Mouse (Mus musculus): ENCODE data around the gene Pla1a. TPM values are rescaled to one million over a fixed set of nuclear protein-coding genes. Genes with fewer than 3 reads are reported as not detected.
"Not testable (repeated sequence)": the region's sequence is repeated elsewhere in the genome, so short reads cannot be mapped to it uniquely, and the experiment has no call there.

Gene Pla1a
- polyA plus RNA-seq, 1 experiment from 2014 or later, result 0.28 TPM

- peak overlapping the region; percentile 95 for H3K9ac ChIP-seq (ENCODE audit: low read depth, low read length)
- no peak overlapping the region for H3K27ac ChIP-seq (ENCODE audit: low read depth, low read length)
- no peaks in the 10 kb centered on the region for H3K36me3 ChIP-seq (ENCODE audit: control insufficient read depth, insufficient read depth, low read length)
- 26% methylated on average over 3 of the region's 3 CpGs for WGBS
- H3K27me3 ChIP-seq (ENCODE audit: control insufficient read depth, insufficient read depth, low read length), result no peaks in the 10 kb centered on the region
- H3K4me2 ChIP-seq (replicated peaks; ENCODE audit: low read depth, low read length), result peak overlapping the region; percentile 76
- ATAC-seq (ENCODE audit: low FRiP score) (no peak), DNase-seq (ENCODE audit: low spot score) (no peak)
- H3K9me3 ChIP-seq (ENCODE audit: control insufficient read depth, low read length), result no peaks in the 10 kb centered on the region
- H3K4me3 ChIP-seq (ENCODE audit: low read depth, low read length), result peak overlapping the region; percentile 76
- no peaks in the 10 kb centered on the region; the same call in 1 of the 2 replicates for H3K4me1 ChIP-seq (replicated peaks; ENCODE audit: control insufficient read depth, insufficient read depth, low read length)
These were observed 20.2 kb upstream of the Pla1a start for GRCm38 (mm10) chr16:38453203-38453553.

- Histone ChIP-seq H3K4me2 (replicated peaks; ENCODE audit: low read depth, low read length) (peak within 1 kb of the TSS; percentile 76), H3K4me1 (replicated peaks; ENCODE audit: control insufficient read depth, insufficient read depth, low read length) (no peaks in the 10 kb centered on the region; the same call in 1 of the 2 replicates), H3K4me3 (ENCODE audit: low read depth, low read length) (peak within 1 kb of the TSS; percentile 76), H3K9me3 (ENCODE audit: control insufficient read depth, low read length) (no peaks in the 10 kb centered on the region), H3K36me3 (ENCODE audit: control insufficient read depth, insufficient read depth, low read length) (no peaks in the 10 kb centered on the region), H3K27me3 (ENCODE audit: control insufficient read depth, insufficient read depth, low read length) (no peaks in the 10 kb centered on the region), H3K27ac (ENCODE audit: low read depth, low read length) (peak within 1 kb of the TSS; percentile 73), H3K9ac (ENCODE audit: low read depth, low read length) (peak within 1 kb of the TSS; percentile 95)
- WGBS, result under 1% methylated on average over 56 of the region's 61 CpGs
- peak; percentile 87 for DNase-seq (ENCODE audit: low spot score)
- peak; percentile 98 for ATAC-seq (ENCODE audit: low FRiP score)
These were observed 19.7 kb upstream of the Pla1a start, which contains the start of gene Adprh for GRCm38 (mm10) chr16:38452442-38453202. Gene Adprh, minus strand, starts transcription at chr16:38452703.

- H3K27me3 ChIP-seq (ENCODE audit: control insufficient read depth, insufficient read depth, low read length), result no peaks in the 10 kb centered on the region
- no peaks in the 10 kb centered on the region; the same call in 1 of the 2 replicates for H3K4me1 ChIP-seq (replicated peaks; ENCODE audit: control insufficient read depth, insufficient read depth, low read length)
- WGBS, result 50% methylated on average over 12 of the region's 12 CpGs
- peak overlapping the region; percentile 95 for H3K9ac ChIP-seq (ENCODE audit: low read depth, low read length)
- DNase-seq (ENCODE audit: low spot score) (no peak), ATAC-seq (ENCODE audit: low FRiP score) (no peak; the same call in 1 of the 2 replicates)
- no peaks in the 10 kb centered on the region for H3K9me3 ChIP-seq (ENCODE audit: control insufficient read depth, low read length)
- peak overlapping the region; percentile 76 for H3K4me3 ChIP-seq (ENCODE audit: low read depth, low read length)
- peak overlapping the region; percentile 76 for H3K4me2 ChIP-seq (replicated peaks; ENCODE audit: low read depth, low read length)
- H3K36me3 ChIP-seq (ENCODE audit: control insufficient read depth, insufficient read depth, low read length), result 0 out of 2 replicates have a peak, but pooled peaks cover 6% of the 10 kb centered on the region
- peak overlapping the region; percentile 36; the same call in 1 of the 2 replicates for H3K27ac ChIP-seq (ENCODE audit: low read depth, low read length)
These were observed 18.7 kb upstream of the Pla1a start for GRCm38 (mm10) chr16:38451421-38452205.

- H3K4me1 ChIP-seq (replicated peaks; ENCODE audit: control insufficient read depth, insufficient read depth, low read length), result no peaks in the 10 kb centered on the region; the same call in 1 of the 2 replicates
- H3K36me3 ChIP-seq (ENCODE audit: control insufficient read depth, insufficient read depth, low read length), result peaks cover 8% of the 10 kb centered on the region; the same call in 1 of the 2 replicates
- no peak overlapping the region for H3K4me3 ChIP-seq (ENCODE audit: low read depth, low read length)
- DNase-seq (ENCODE audit: low spot score) (no peak), ATAC-seq (ENCODE audit: low FRiP score) (no peak)
- H3K27ac ChIP-seq (ENCODE audit: low read depth, low read length), result no peak overlapping the region
- 91% methylated on average over 7 of the region's 7 CpGs for WGBS
- no peak overlapping the region for H3K4me2 ChIP-seq (replicated peaks; ENCODE audit: low read depth, low read length)
- no peaks in the 10 kb centered on the region for H3K27me3 ChIP-seq (ENCODE audit: control insufficient read depth, insufficient read depth, low read length)
- H3K9me3 ChIP-seq (ENCODE audit: control insufficient read depth, low read length), result no peaks in the 10 kb centered on the region
- no peak overlapping the region for H3K9ac ChIP-seq (ENCODE audit: low read depth, low read length)
These were observed 17.8 kb upstream of the Pla1a start for GRCm38 (mm10) chr16:38450707-38451106.

GRCm38 (mm10) chr16:38448458-38448857 is 15.5 kb upstream of the Pla1a start:
- Histone ChIP-seq H3K27ac (ENCODE audit: low read depth, low read length) (no peak overlapping the region), H3K4me3 (ENCODE audit: low read depth, low read length) (no peak overlapping the region), H3K27me3 (ENCODE audit: control insufficient read depth, insufficient read depth, low read length) (no peaks in the 10 kb centered on the region), H3K4me2 (replicated peaks; ENCODE audit: low read depth, low read length) (no peak overlapping the region), H3K36me3 (ENCODE audit: control insufficient read depth, insufficient read depth, low read length) (peaks cover 13% of the 10 kb centered on the region; the same call in 1 of the 2 replicates), H3K9ac (ENCODE audit: low read depth, low read length) (no peak overlapping the region), H3K9me3 (ENCODE audit: control insufficient read depth, low read length) (no peaks in the 10 kb centered on the region), H3K4me1 (replicated peaks; ENCODE audit: control insufficient read depth, insufficient read depth, low read length) (no peaks in the 10 kb centered on the region; the same call in 1 of the 2 replicates)
- DNase-seq (ENCODE audit: low spot score) (no peak), ATAC-seq (ENCODE audit: low FRiP score) (no peak)
- 91% methylated on average over 12 of the region's 12 CpGs for WGBS

GRCm38 (mm10) chr16:38447366-38447765 is 14.4 kb upstream of the Pla1a start:
- 92% methylated on average over 21 of the region's 21 CpGs for WGBS
- DNase-seq (ENCODE audit: low spot score), result no peak

GRCm38 (mm10) chr16:38446141-38446540 is 13.2 kb upstream of the Pla1a start:
- H3K27ac ChIP-seq (ENCODE audit: low read depth, low read length); ATAC-seq (ENCODE audit: low FRiP score); H3K27me3 ChIP-seq (ENCODE audit: control insufficient read depth, insufficient read depth, low read length); H3K9me3 ChIP-seq (ENCODE audit: control insufficient read depth, low read length); H3K4me1 ChIP-seq (replicated peaks; ENCODE audit: control insufficient read depth, insufficient read depth, low read length); H3K4me3 ChIP-seq (ENCODE audit: low read depth, low read length); H3K9ac ChIP-seq (ENCODE audit: low read depth, low read length); H3K4me2 ChIP-seq (replicated peaks; ENCODE audit: low read depth, low read length); DNase-seq (ENCODE audit: low spot score): not testable (repeated sequence)
- 97% methylated on average over 2 of the region's 2 CpGs for WGBS
- H3K36me3 ChIP-seq (ENCODE audit: control insufficient read depth, insufficient read depth, low read length), result peaks cover 13% of the 10 kb centered on the region; the same call in 1 of the 2 replicates

More at GRCm38 (mm10) chr16:38447366-38447765, 14.4 kb upstream of the Pla1a start:
- Histone ChIP-seq H3K4me1 (replicated peaks; ENCODE audit: control insufficient read depth, insufficient read depth, low read length) (no peaks in the 10 kb centered on the region; the same call in 1 of the 2 replicates), H3K27ac (ENCODE audit: low read depth, low read length) (no peak overlapping the region), H3K36me3 (ENCODE audit: control insufficient read depth, insufficient read depth, low read length) (peaks cover 13% of the 10 kb centered on the region; the same call in 1 of the 2 replicates), H3K9ac (ENCODE audit: low read depth, low read length) (no peak overlapping the region), H3K9me3 (ENCODE audit: control insufficient read depth, low read length) (no peaks in the 10 kb centered on the region), H3K4me3 (ENCODE audit: low read depth, low read length) (no peak overlapping the region), H3K4me2 (replicated peaks; ENCODE audit: low read depth, low read length) (no peak overlapping the region), H3K27me3 (ENCODE audit: control insufficient read depth, insufficient read depth, low read length) (no peaks in the 10 kb centered on the region)
- no peak for ATAC-seq (ENCODE audit: low FRiP score)

- no peak for ATAC-seq (ENCODE audit: low FRiP score)
- H3K4me2 ChIP-seq (replicated peaks; ENCODE audit: low read depth, low read length), result no peak overlapping the region
These were observed 12.6 kb upstream of the Pla1a start for GRCm38 (mm10) chr16:38445576-38445975.

More at GRCm38 (mm10) chr16:38445576-38445975, 12.6 kb upstream of the Pla1a start:
- H3K27ac ChIP-seq (ENCODE audit: low read depth, low read length), result no peak overlapping the region
- no peak overlapping the region for H3K9ac ChIP-seq (ENCODE audit: low read depth, low read length)
- H3K4me1 ChIP-seq (replicated peaks; ENCODE audit: control insufficient read depth, insufficient read depth, low read length), result no peaks in the 10 kb centered on the region
- no peak for DNase-seq (ENCODE audit: low spot score)
- H3K4me3 ChIP-seq (ENCODE audit: low read depth, low read length), result no peak overlapping the region
- no peaks in the 10 kb centered on the region for H3K27me3 ChIP-seq (ENCODE audit: control insufficient read depth, insufficient read depth, low read length)
- H3K9me3 ChIP-seq (ENCODE audit: control insufficient read depth, low read length), result no peaks in the 10 kb centered on the region
- WGBS, result 96% methylated on average over 20 of the region's 20 CpGs
- peaks cover 13% of the 10 kb centered on the region; the same call in 1 of the 2 replicates for H3K36me3 ChIP-seq (ENCODE audit: control insufficient read depth, insufficient read depth, low read length)

Measured in hindbrain, embryonic 11.5 days (tissue).